Mouse (Mus musculus): Measurements from ENCODE around the gene Ddx56.
"Not testable (repeated sequence)": the region's sequence is repeated elsewhere in the genome, so short reads cannot be mapped to it uniquely, and the experiment has no call there.

Gene Ddx56

GRCm38 (mm10) chr11:6261434-6262082 lies 6.0 kb downstream of the Ddx56 start:
- DNase-seq (ENCODE audit: low spot score in 2 of 2): peak; percentile 85 to 88

- DNase-seq (ENCODE audit: low spot score in 2 of 2): no peak
These were observed 8.2 kb downstream of the Ddx56 start for GRCm38 (mm10) chr11:6259413-6259812.

GRCm38 (mm10) chr11:6256490-6257072 lies 11.0 kb downstream of the Ddx56 start:
- DNase-seq (ENCODE audit: low spot score in 2 of 2): no peak

- DNase-seq (ENCODE audit: low spot score in 2 of 2): not testable (repeated sequence)
These were observed 13.0 kb downstream of the Ddx56 start for GRCm38 (mm10) chr11:6254602-6255001.

GRCm38 (mm10) chr11:6252824-6253223 lies 14.7 kb downstream of the Ddx56 start:
- DNase-seq (ENCODE audit: low spot score in 2 of 2): no peak

- no peak for DNase-seq (ENCODE audit: low spot score in 2 of 2)
These were observed 15.3 kb downstream of the Ddx56 start for GRCm38 (mm10) chr11:6252248-6252647.

GRCm38 (mm10) chr11:6244707-6245106 lies 22.9 kb downstream of the Ddx56 start:
- no peak for DNase-seq (ENCODE audit: low spot score in 2 of 2)

- DNase-seq (ENCODE audit: low spot score in 2 of 2): no peak
These were observed 34.5 kb downstream of the Ddx56 start for GRCm38 (mm10) chr11:6233025-6233424.

- DNase-seq (ENCODE audit: low spot score in 2 of 2): no peak
These were observed 37.6 kb downstream of the Ddx56 start, which contains the start of gene Npc1l1 for GRCm38 (mm10) chr11:6230012-6230411. Gene Npc1l1, minus strand, starts transcription at chr11:6230143.

- DNase-seq (ENCODE audit: low spot score in 2 of 2): peak; percentile 56 to 64
These were observed 42.9 kb downstream of the Ddx56 start for GRCm38 (mm10) chr11:6224541-6225229.

GRCm38 (mm10) chr11:6222187-6222586 lies 45.4 kb downstream of the Ddx56 start:
- no peak for DNase-seq (ENCODE audit: low spot score in 2 of 2)

GRCm38 (mm10) chr11:6219967-6220366 lies 47.6 kb downstream of the Ddx56 start:
- DNase-seq (ENCODE audit: low spot score in 2 of 2): no peak

- DNase-seq (ENCODE audit: low spot score in 2 of 2): no peak
These were observed 49.2 kb downstream of the Ddx56 start for GRCm38 (mm10) chr11:6218189-6218896.

GRCm38 (mm10) chr11:6216834-6217233 lies 50.7 kb downstream of the Ddx56 start:
- no peak for DNase-seq (ENCODE audit: low spot score in 2 of 2)
